Mouse (Mus musculus) liver, embryonic 14.5 days (tissue): Measurements from ENCODE around the gene Pik3cd.

Experiments used
- CTCF ChIP-seq: IDR thresholded peaks from 2 replicates; pipeline ENCODE4 v1.5.1; 2016; ENCODE audit warnings: antibody characterized with exemption, low read depth, control low read depth
- EP300 ChIP-seq: IDR thresholded peaks from 2 replicates; pipeline ENCODE4 v1.6.1; 2016; ENCODE audit warnings: antibody characterized with exemption, low read depth

DNA sequence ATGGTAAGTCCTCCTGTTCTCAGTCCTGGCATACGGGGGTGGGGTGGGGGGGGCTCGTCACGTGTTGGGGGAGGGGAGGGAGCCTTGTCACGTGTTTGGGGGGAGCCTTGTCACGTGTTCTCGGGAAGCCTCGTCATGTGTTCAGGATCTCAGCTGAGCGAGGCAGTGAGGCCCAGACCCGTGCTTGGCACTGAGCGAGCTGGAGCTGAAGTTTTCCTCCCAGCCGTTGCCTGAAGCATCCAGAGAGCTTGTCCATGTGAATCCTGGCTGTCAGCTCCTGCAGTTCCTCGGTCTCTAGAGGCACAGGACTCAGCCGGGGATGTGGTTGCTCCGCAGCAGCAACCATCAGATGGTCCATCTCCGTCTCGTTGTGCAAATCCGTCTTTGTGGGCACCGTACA, 96.3 kb downstream of the Pik3cd start:
- TF ChIP-seq CTCF = no peak
- TF ChIP-seq EP300 = no peak
